Mouse (Mus musculus) regulatory T cell (primary cell): ENCODE data around the gene B3gnt4.
"Not testable (repeated sequence)": the region's sequence is repeated elsewhere in the genome, so short reads cannot be mapped to it uniquely, and the experiment has no call there.

Source experiments
- in situ Hi-C: fragments of 300-600 bp; cut with MboI, MseI; formaldehyde crosslinking; loops from one replicate; pipeline ENCODE4 v1.15.1; 2025; ENCODE audit warnings: high pct_unique_total_duplicates

B3gnt4 gene

DNA sequence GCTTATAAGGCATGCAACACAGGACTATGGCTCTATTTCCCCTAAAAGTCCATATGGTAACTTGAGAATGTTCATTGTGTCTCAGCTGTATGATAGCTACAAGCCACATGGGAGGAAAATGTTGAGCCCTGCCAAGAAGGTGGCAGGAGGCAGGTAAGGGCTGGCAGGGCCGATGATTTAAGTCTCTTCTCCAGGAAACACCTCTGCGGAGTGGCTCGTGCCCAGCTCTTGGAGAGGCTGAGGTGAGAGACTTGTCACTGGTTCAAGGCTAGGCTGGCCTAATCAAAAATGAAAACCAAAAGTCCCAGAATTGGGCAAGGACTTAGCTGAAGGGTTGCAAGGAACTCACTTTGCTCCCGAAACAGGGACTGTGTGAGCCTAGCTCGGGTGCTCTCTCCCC lies at the start of gene B3gnt4:
TSS of gene B3gnt4 (plus strand) at position 301 of the 400 bp plus-strand sequence.
- in situ Hi-C loops: no loop called here

DNA sequence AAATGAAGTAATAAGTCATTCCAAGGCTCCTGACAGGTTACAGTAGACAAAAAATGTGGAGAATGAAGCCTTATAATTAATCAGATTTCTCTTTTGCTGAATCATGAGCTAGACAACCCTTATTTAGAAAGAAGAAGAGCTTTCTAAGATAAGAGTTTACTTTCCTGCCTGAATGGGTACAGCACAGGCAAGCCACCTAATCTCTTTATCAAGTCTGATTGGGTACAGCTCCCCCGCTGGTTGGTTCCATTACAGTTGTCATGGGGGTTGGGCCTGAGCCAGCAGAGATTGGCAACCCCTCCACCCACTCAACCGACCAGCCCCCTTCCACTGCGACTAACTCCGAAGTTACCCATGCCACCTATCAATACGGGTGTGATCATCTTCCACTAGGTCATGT lies 48.8 kb upstream of the B3gnt4 start:
- in situ Hi-C loops: no loop called here

DNA sequence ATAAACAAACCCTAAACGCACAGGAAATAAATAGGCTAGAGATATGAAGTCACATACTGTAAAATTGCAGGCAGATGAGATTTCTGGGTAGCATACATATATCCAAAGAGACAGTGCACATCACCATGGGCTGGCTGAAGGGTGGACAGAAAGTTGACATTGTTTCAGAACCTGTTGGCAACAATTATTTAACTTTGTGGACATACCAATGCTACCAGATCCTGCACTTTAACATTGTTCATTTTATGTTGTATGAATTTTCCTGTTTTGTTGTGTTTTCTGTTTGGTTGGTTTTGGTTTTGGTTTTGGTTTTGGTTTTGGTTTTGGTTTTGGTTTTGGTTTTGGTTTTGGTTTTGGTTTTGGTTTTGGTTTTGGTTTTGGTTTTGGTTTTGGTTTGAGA lies 45.6 kb upstream of the B3gnt4 start:
- in situ Hi-C loops: no loop called here

DNA sequence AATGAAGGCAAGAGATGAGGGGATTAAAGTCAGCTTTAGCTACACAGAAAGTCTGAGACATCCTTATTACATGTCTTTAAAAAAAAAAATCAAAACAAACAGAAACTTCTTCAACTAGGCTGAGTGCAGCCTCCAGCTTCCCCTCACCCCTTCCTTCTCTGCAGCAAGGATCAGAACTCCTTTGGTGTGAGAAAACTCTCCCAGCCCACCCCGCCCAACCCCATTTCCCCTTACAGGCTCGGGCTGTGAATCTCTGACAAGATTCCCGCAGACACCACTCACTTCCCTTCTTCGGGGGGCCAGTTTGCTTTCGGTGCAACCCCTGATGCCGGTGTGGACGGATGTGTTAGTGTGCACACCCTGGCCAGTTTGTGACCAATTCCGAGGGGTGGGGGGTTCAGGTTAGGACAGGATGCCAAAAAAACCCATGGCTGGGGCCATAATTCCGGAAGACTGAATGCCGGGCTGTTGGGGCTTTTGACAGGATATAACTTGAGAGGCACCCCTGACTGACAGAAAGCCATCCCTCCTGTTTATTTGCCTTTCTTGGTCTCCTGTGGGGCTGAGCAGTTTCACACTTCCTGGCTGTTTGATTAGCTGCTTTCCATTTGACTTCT lies 39.4 kb upstream of the B3gnt4 start:
- in situ Hi-C loops: no loop called here

DNA sequence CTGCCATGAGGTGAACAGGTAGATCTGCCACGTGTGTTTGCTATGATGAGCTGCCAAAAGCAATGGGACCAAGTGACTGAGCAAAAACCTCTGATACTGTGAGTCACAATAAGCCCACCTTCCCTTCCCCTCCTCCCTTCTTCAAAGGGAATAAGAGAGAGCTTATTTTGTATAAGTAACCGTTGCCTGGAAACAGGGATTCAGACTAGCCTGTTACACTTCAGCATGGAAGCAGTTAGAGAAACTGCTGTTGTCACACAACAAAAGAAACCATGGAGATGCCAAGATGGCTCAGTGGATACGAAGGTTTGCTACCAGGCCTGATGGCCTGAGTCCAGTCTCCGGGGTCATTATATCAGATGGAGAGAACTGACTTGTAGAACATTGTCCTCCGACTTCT lies 36.4 kb upstream of the B3gnt4 start:
- in situ Hi-C loops: no loop called here

DNA sequence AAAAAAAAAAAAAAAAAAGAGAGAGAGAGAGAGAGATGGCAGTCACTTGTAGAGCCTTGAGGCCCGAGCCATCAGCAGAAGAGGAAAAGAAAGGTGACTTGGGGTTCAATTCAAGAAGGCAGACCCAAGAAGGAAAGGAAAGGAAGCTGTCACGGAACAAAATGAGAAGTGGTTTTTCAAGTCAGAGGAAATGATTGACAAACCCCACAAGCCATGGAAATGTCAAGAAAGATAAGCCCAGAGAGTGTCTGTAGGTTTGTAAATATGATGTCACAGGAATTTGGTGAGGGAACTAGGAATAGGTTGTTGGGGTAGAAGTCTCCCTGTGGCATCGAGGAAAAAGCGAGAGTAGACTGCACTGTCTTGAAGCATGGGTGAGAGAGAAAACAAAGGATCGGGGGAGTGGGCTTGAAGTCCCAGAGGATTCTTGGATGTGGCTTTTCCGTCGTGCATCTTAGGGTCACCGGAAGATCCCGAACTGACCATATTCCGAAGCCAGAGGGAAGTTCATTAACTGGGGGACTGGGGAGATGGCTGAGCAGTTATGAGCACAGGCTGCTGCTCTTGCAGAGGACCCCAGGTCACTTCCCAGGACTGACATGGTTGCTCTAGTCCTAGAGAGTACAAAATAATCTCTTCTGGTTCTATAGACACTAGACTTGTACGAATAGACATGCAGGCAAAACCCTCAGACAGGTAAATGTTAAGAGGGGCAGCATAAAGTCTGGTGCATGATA lies 22.4 kb upstream of the B3gnt4 start:
- in situ Hi-C loops: no loop called here

DNA sequence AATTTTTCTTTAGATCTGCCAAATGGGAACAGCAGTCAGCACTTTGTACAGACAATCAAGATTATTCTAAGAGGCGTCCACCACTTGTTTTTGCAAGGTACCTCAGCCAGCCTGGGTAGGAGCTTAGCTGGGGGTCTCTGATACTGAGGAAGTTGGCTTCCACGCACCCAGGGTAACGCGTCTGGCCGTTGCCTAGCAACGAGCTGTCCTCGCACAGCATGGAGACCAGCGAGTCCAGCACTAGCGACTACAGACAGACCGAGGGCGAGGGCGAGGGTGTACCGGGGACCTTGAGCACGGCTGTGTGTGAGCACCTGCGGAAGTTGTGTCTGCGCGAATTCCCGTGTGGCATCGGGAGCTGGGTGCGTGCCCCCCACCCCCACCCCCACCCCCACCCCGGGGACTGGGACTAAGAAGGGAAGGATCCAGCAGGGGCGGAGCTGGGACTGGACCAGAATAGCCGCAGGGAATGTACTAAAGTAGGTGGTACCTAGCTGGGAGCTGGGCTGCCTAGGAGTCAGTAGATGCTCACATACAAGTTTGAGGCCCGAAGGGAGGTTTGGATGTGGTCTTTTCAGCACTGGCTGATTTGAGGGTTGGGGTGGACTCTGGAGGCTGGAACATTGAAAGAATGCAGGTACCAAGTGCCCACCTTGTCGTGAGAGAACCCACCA lies 21.0 kb upstream of the B3gnt4 start, which contains the start of the genes Lrrc43 and Il31:
TSS of gene Lrrc43 (plus strand) at position 194 of the 674 bp plus-strand sequence.
TSS of gene Il31 (minus strand) at position 378 of the 674 bp plus-strand sequence.
- in situ Hi-C loops: no loop called here

DNA sequence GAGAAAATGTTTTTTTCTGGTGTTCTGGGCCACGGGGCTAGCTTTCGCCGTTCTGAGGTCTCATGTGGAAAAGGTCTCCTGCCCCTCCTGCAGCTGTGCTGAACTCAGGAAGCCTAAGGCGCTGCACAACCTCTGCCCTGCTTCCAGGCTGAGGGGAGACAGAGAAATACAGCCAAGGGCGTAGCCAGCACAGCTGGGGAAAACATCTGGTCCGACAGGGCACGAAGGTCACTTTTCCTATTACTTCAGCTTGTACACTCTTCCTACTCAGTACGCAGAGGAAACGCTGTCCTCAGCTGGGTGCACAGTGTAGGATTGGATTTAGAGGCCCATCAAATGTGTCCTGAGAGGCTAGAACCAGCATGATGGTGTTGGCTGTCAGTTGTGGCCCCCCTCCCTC lies 20.3 kb upstream of the B3gnt4 start:
- in situ Hi-C loops: no loop called here

DNA sequence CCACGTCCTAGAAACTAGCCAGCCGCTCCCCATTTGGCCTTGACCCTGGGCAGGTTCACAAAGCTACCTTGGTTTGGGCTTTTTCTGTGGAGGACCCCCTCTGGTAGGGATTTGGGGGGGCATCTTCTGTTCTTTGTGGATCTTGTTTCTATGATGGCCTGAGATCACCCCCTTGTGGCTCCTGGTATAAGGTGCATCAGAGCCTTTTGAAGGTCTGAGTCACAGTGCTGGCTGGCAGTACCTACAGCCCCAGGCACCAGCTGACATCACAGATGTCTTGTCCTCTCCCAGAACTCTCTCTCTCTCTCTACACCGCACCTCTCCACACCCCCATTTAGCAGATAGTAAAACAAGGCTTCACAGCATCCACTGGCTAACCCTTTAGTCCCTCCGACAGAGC lies 10.5 kb upstream of the B3gnt4 start:
- in situ Hi-C loops: no loop called here

DNA sequence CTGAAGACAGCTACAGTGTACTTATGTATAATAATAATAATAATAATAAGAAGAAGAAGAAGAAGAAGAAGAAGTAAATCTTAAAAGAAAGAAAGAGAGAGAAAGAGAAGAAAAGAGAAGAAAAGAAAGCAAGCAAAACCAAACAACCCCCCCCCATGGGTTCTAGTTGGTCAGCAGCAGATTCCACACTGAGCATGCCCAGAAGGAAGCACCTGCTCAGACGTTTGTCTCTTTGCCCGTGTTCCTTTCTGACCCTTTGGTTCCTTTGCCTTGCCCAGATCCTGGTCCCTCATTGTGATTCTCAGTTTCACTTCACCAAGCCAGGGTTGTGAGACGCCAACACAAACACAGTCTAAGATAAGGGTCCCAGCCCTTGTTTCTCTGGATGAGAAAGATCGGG lies 8.3 kb upstream of the B3gnt4 start:
- in situ Hi-C loops: no loop called here

DNA sequence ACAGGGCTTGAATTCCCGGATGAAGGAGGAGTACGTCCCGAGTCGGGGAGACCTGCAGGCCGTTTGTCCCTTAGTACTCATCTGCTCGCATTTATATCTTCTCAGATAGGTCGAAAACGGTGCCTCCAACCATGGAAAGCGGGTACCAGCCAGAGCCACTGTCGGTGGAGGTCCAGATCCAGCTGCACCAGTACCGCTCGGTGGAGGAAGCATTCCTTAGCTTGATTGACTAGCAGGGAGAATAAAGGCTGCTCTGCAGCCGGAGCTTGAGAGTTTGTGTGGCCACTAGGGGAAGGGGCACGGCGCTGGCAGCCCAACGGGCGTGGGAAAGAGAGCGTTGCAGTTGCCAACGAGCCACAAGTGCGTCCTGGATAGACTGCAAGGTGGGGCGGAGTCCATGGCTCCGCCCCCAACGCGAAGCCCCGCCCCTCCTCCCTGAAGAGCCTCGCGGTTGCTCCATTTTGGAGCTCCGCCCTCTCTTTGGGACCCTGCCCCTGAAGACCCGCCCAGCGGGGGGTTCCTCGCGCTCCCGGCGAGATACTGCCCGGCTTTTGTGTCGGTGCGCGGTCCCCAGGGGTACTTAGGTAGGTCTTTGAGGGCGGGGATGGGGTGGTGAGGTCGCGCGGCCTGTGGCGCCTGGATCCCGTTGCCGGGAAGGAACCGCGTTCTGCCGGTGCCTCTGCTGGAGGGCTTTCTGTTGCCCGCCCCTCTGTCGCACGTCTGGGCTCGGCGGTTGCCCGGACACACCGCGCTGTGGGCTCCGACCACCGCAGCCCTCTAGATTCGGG lies 2.1 kb upstream of the B3gnt4 start:
- in situ Hi-C loops: no loop called here

DNA sequence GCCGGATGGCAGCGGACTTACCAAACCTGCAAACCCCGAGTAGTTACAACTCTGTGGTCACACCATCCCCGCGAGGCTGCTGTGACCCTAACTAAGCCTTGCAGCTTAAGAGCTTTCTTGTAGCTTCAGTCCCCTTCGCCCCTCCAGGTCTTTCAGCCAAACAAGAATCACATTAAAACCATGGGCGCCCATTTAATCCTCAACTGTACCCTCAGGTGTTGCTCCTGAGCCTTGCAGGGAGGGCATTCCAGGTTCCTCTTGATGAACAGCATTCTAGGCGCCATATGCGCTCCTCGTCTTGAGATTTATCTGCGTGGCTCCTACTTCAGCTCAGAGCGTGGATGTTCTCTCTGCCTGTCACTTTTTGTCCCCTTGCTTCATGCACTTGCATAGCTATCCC lies 1.3 kb upstream of the B3gnt4 start:
- in situ Hi-C loops: no loop called here

DNA sequence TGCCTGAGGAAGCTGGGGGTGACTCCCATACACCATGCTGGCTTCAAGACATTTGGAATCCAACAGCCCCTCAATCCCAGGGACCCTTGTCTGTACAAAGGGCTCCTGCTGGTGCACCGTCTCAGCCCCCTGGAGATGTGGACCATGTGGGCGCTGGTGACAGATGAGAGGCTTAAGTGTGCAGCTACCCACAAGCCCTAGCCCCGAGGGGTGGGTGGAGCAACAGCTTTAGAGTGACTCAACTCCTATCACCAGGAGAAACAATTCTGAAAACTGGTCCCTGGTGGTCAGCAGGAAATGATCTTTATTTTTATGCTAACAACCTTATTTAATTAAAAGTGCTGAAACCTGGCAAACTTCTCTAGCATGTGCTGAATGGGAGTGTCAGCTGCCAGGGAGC lies 1.2 kb downstream of the B3gnt4 start:
- in situ Hi-C loops: not testable (repeated sequence)

DNA sequence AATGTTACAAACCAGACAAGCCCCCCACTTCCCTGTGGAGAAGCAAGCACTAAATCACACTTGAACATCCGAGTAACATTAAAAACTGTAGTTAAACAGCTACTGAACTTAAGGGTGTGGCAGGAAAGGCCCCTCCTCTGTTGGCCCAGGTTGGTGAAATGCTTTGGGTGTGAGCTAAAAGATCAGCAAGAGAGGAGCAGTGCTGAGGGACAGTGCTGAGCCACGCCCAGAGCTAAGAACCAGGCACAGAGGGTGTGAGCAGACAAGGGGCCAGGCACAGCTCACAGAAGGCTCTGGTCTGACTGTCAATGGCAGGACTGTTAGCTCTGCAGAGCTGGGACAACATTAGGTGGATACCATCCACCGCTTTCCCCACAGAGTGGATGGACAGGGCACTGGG lies 1.8 kb downstream of the B3gnt4 start:
- in situ Hi-C loops: no loop called here

DNA sequence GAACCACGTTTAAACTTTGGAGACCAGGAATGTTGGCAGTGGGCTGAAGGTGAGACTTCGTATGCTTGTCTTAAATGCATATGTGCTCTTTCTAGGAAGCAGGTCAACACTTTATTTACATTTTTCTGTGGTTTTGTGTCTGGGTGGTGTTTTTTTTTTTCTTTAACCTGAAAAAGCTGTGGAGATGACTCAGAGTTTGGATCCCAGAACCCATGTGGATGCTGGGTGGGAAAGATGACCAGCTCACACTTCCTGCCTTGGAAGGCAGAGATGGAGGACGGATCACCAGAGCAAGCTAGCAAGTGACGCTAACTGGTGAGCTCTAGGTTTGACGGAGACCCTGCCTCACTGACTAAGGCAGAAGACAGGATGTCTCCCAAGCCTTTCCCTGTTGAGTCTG lies 4.6 kb downstream of the B3gnt4 start:
- in situ Hi-C loops: no loop called here

DNA sequence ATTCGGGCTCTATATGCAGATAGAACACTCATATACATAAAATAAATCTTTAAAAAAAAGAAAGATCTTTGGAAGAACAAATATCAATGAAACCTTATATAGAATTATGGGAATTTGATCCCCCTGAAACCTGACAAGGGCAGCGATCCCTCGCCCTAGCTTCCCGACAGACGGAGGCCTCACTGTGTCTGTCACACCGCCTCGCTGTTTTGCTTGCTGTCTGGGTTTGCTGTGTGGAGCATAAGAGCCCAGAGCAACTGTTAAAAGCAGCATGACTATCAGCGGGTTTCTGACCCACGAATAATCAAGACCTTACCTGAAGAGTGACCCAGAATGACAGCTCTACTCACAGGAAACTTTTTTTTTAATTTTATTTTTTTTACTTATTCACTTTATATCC lies 10.4 kb downstream of the B3gnt4 start:
- in situ Hi-C loops: no loop called here

DNA sequence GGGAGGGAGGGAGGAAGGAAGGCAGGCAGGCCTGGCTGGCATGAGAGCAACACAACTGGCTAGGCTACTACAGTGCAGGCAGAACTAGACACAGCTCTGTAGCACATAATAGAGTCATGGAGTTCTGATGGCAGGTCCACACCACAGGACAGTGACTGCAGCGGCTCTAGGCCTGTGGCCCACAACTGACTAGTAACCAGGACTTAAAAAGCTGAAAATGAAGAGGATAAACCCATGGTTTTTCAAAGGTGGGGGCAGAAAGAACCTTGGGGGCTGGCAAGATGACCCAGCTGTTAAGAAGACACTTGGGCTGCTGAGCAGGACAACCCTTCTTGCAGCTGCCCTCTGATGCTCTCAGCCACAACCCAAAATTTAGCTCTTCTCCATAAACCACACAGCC lies 11.4 kb downstream of the B3gnt4 start:
- in situ Hi-C loops: no loop called here

DNA sequence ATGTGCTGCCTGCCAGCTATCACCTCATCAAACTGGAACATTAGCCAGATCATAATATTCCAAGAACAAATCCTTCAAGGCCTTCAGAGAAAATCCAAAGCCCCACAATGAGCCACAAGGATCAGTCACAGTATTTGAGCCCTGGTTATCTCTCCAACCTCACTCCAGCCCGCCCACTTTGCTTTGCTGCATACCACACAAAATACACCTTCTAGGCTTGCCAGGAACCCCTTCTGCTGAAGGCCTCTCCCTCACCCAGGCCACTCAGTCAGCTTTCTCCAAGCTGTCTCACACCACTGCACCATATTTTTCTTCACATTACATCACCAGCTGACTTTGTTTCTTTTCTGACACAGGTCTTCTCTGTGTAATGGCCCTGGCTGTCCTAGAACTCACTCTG lies 11.9 kb downstream of the B3gnt4 start:
- in situ Hi-C loops: no loop called here

DNA sequence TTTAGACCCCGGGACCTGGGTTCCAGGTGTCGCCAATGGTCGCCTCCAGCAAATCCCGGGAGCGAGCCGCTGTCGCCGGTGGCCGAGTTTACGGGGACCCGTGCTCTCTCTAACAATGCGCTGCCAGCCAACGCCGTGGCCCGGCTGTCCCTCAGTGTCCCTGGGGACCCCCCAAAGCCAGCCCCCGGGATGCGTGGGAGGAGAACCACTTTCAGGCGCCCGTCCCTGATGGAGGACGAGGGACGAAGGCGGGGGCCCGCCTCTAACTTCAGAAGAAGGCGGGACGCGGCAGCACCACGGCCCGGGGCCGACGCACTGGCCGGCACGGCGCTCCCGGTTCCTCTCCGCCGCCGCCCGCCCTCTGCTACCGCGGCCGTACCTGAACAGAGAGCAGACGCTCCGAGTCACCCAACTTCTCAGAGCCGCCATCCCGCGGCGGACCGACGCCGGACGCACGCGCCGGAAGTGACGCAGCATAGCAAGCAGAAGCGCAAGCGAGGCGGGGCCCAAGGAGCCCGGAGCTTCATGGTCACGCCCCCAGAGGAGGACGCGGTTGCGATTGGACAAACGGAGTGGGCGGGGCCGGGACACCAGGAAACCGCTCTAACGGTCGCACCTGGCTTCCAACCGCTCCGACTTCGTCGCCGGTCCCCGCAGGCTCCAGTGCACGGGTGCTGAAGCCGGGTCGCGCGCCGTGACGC lies 13.6 kb downstream of the B3gnt4 start, which contains the start of gene Diablo:
TSS of gene Diablo (minus strand) at position 485 of the 701 bp plus-strand sequence.
- in situ Hi-C loops: no loop called here

DNA sequence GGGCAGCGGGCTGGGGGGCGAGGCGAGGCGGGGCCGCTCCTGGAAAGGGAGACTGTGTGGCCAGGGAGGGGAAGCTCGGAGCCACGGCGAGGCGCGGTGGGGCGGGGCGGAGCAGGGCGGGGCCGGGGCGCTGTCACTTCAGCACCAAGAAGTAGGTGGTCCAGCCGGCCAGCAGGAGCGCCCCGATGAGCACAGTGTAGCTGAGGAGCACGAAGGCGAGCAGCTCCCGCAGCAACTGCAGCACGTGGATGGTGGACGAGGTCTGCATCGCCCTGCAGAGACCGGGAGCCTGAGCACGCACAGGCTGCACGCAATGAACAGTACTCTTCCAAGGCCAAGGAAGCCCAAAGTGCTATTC lies 14.1 kb downstream of the B3gnt4 start:
- in situ Hi-C loops: no loop called here

DNA sequence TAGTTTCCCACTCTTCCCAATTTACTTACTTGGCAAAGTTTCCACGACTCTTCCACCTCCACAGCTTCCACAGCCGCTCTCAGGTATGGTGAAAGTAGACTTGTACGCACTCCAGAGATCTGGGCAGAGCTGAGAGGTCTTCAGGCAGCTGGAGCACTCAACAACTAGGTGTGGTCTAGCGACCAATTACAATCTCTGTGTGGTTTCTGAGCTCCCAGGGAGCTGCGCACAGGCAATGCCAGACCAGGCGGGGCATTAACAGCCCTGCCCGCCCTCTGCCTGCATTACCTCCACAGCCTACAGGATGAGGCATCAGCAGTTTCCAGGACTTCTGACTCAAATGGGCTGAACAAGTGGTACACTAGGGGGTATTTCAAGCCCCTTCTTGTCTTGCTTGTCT lies 15.0 kb downstream of the B3gnt4 start, which contains the start of gene Gm49027:
TSS of gene Gm49027 (minus strand) at position 208 of the 400 bp plus-strand sequence.
- in situ Hi-C loops: no loop called here
